Mouse (Mus musculus) frontal cortex, adult 2 months (tissue): ENCODE measurements around the gene Nap1l1. TPM values are rescaled to one million over a fixed set of nuclear protein-coding genes. Genes with fewer than 3 reads are reported as not detected.

Experiments used
- DNase-seq, 2 experiments: peaks; one replicate each; pipeline ENCODE4 v3.0.0; 2022; ENCODE audit warnings: low spot score in 1 of 2; ENCODE audit errors: extremely low spot score in 1 of 2
- polyA plus RNA-seq: library from polyadenylated mRNA; depleted of rRNA; stranded (reverse); fragments of >200 nt; gene quantifications from 2 replicates; pipeline ENCODE4 v1.2.3, GENCODE M21; 2012; rRNA removed

Nap1l1 gene
- polyA plus RNA-seq, 1 experiment, result 267 TPM

GRCm38 (mm10) chr10:111544311-111544710 lies 71.3 kb downstream of the Nap1l1 start:
- DNase-seq, result no peak

GRCm38 (mm10) chr10:111545648-111546047 lies 72.6 kb downstream of the Nap1l1 start:
- no peak for DNase-seq

Other genes with a start within 250 kb of the Nap1l1 start
- gene Bbs10, start 174.5 kb upstream of the Nap1l1 start, polyA plus RNA-seq, result 3.8 and 4.4 TPM in 2 replicates
- 28.9 and 30.9 TPM in 2 replicates for gene Phlda1, start 33.1 kb downstream of the Nap1l1 start, polyA plus RNA-seq